11 mouse cellular contexts compared by ENCODE assay signal in genomic region chr6:46704293-46705170, GRCm38 (mm10).
DNase-seq lines count a peak whose midpoint lies in the region; ATAC-seq and TF ChIP-seq lines count a peak whose summit lies in the region.
"Had no signal": no experiment of that assay in that cellular context is flagged by ENCODE, and none has a peak within 500 bp of the region (broad histone marks: within the 10 kb centered on the region; RNA-seq: fewer than 3 reads in every experiment).

No protein-coding gene starts in this region.

- no peaks in the 10 kb centered on the region for H3K4me1 ChIP-seq in midbrain, postnatal 0 days (ENCODE audit: insufficient read depth, low read length)
- no peaks in the 10 kb centered on the region for H3K4me1 ChIP-seq in midbrain, embryonic 14.5 days (ENCODE audit: control insufficient read depth, insufficient read depth, low read length)
- H3K4me1 ChIP-seq in hindbrain, embryonic 11.5 days (replicated peaks; ENCODE audit: control insufficient read depth, insufficient read depth, low read length) = no peaks in the 10 kb centered on the region
- H3K4me1 ChIP-seq: heart, embryonic 10.5 days; kidney, embryonic 15.5 days had no signal

- WGBS in midbrain, postnatal 0 days = 85% methylated on average over 7 of the region's 7 CpGs
- WGBS in midbrain, embryonic 14.5 days = 88% methylated on average over 7 of the region's 7 CpGs
- WGBS in hindbrain, embryonic 11.5 days = 71% methylated on average over 7 of the region's 7 CpGs

- H3K9me3 ChIP-seq in midbrain, postnatal 0 days (ENCODE audit: low read length) = no peaks in the 10 kb centered on the region
- H3K9me3 ChIP-seq in midbrain, embryonic 14.5 days (ENCODE audit: control insufficient read depth, low read length) = no peaks in the 10 kb centered on the region
- H3K9me3 ChIP-seq in hindbrain, embryonic 11.5 days (ENCODE audit: control insufficient read depth, low read length) = no peaks in the 10 kb centered on the region
- H3K9me3 ChIP-seq: heart, embryonic 10.5 days; kidney, embryonic 15.5 days had no signal

- no peaks in the 10 kb centered on the region for H3K36me3 ChIP-seq in midbrain, postnatal 0 days (ENCODE audit: insufficient read depth, low read length)
- no peaks in the 10 kb centered on the region for H3K36me3 ChIP-seq in midbrain, embryonic 14.5 days (ENCODE audit: control insufficient read depth, insufficient read depth, low read length)
- H3K36me3 ChIP-seq in hindbrain, embryonic 11.5 days (ENCODE audit: control insufficient read depth, insufficient read depth, low read length) = no peaks in the 10 kb centered on the region
- H3K36me3 ChIP-seq: heart, embryonic 10.5 days; kidney, embryonic 15.5 days had no signal

- peak; percentile 74 for DNase-seq in midbrain, postnatal 0 days (ENCODE audit: low spot score)
- DNase-seq in midbrain, embryonic 14.5 days = no peak
- DNase-seq in hindbrain, embryonic 11.5 days (ENCODE audit: low spot score) = peak; percentile 8
- DNase-seq in left cerebral cortex, adult 18-20 months (ENCODE audit: low spot score in 2 of 2) = peak; percentile 30 to 43
- DNase-seq in right cerebral cortex, postnatal 4 days = peak; percentile 5
- DNase-seq in testis, postnatal 14 days (ENCODE audit: low spot score) = no peak
- no peak for DNase-seq in urinary bladder, postnatal 4 days (ENCODE audit: low spot score in 2 of 2)
- DNase-seq in heart, adult 9 months (ENCODE audit: low spot score in 2 of 2) = no peak
- DNase-seq: lung, embryonic 14.5 days had no signal

- H3K4me3 ChIP-seq in midbrain, postnatal 0 days (ENCODE audit: low read depth, low read length) = no peak overlapping the region
- no peak overlapping the region for H3K4me3 ChIP-seq in midbrain, embryonic 14.5 days (replicated peaks; ENCODE audit: low read depth, low read length)
- H3K4me3 ChIP-seq in hindbrain, embryonic 11.5 days (ENCODE audit: low read depth, low read length) = no peak overlapping the region
- H3K4me3 ChIP-seq: heart, embryonic 10.5 days; kidney, embryonic 15.5 days had no signal

- H3K4me2 ChIP-seq in midbrain, postnatal 0 days (ENCODE audit: low read depth, low read length, poor library complexity, severe bottlenecking) = no peak overlapping the region
- H3K4me2 ChIP-seq in midbrain, embryonic 14.5 days (ENCODE audit: low read length) = no peak overlapping the region
- H3K4me2 ChIP-seq in hindbrain, embryonic 11.5 days (replicated peaks; ENCODE audit: low read depth, low read length) = no peak overlapping the region
- H3K4me2 ChIP-seq: kidney, embryonic 15.5 days; lung, embryonic 14.5 days had no signal

- H3K27ac ChIP-seq in midbrain, postnatal 0 days (ENCODE audit: low read depth, low read length) = no peak overlapping the region
- H3K27ac ChIP-seq in midbrain, embryonic 14.5 days (replicated peaks; ENCODE audit: low read depth, low read length) = no peak overlapping the region
- H3K27ac ChIP-seq in hindbrain, embryonic 11.5 days (ENCODE audit: low read depth, low read length) = no peak overlapping the region
- H3K27ac ChIP-seq: heart, embryonic 10.5 days; kidney, embryonic 15.5 days had no signal

- H3K9ac ChIP-seq in midbrain, postnatal 0 days (replicated peaks; ENCODE audit: low read length, poor library complexity, severe bottlenecking) = no peak overlapping the region
- no peak overlapping the region for H3K9ac ChIP-seq in midbrain, embryonic 14.5 days (replicated peaks; ENCODE audit: low read length)
- no peak overlapping the region for H3K9ac ChIP-seq in hindbrain, embryonic 11.5 days (ENCODE audit: low read depth, low read length)
- H3K9ac ChIP-seq: kidney, embryonic 15.5 days; lung, embryonic 14.5 days had no signal

- no peak for ATAC-seq in midbrain, postnatal 0 days (ENCODE audit: low FRiP score)
- no peak for ATAC-seq in midbrain, embryonic 14.5 days (ENCODE audit: low FRiP score, low TSS enrichment)
- peak; percentile 72 for ATAC-seq in hindbrain, embryonic 11.5 days (ENCODE audit: low FRiP score)

- H3K27me3 ChIP-seq in midbrain, postnatal 0 days (ENCODE audit: insufficient read depth, low read length) = no peaks in the 10 kb centered on the region
- H3K27me3 ChIP-seq in midbrain, embryonic 14.5 days (ENCODE audit: control insufficient read depth, insufficient read depth, low read length) = no peaks in the 10 kb centered on the region
- no peaks in the 10 kb centered on the region for H3K27me3 ChIP-seq in hindbrain, embryonic 11.5 days (ENCODE audit: control insufficient read depth, insufficient read depth, low read length)
- H3K27me3 ChIP-seq: kidney, embryonic 15.5 days had no signal

- no peak for TF ChIP-seq CTCF in midbrain, postnatal 0 days (IDR thresholded peaks at IDR 0.05)

Comparison
In these comparisons a context has a peak if more than half of its experiments do, and no peak if none do; other contexts are left out.
1. DNase-seq: peak in midbrain, postnatal 0 days (single experiment), hindbrain, embryonic 11.5 days (single experiment), left cerebral cortex, adult 18-20 months (2 of 2) and right cerebral cortex, postnatal 4 days (single experiment); none in midbrain, embryonic 14.5 days (single experiment), testis, postnatal 14 days (single experiment), urinary bladder, postnatal 4 days (0 of 2) and heart, adult 9 months (0 of 2).